8 mouse cellular contexts compared by ENCODE assay signal in genomic region chr1:170588879-170589218, GRCm38 (mm10). TPM values are rescaled to one million over a fixed set of nuclear protein-coding genes. Genes with fewer than 3 reads are reported as not detected.
DNase-seq lines count a peak whose midpoint lies in the region; ATAC-seq and TF ChIP-seq lines count a peak whose summit lies in the region.

No protein-coding gene starts in this region.

- no peaks in the 10 kb centered on the region for H3K36me3 ChIP-seq in hindbrain, postnatal 0 days (ENCODE audit: insufficient read depth, low read length)

- peak; percentile 11; the same call in 1 of the 2 replicates for ATAC-seq in hindbrain, postnatal 0 days
- no peak for ATAC-seq in granulocyte monocyte progenitor cell, adult 5-6 weeks (replicated peaks; ENCODE audit: poor library complexity, severe bottlenecking)

- 4% methylated on average over 8 of the region's 8 CpGs for WGBS in hindbrain, postnatal 0 days

- H3K27ac ChIP-seq in cortical plate, adult 2 months (ENCODE audit: insufficient read depth, low read length): peak overlapping the region; percentile 51; the same call in 1 of the 2 replicates
- peak overlapping the region; percentile 37; the same call in 1 of the 2 replicates for H3K27ac ChIP-seq in hindbrain, postnatal 0 days

- H3K4me1 ChIP-seq in cortical plate, adult 2 months (ENCODE audit: control insufficient read depth, insufficient read depth, low read length): no peaks in the 10 kb centered on the region
- 0 out of 2 replicates have a peak, but pooled peaks cover 4% of the 10 kb centered on the region for H3K4me1 ChIP-seq in hindbrain, postnatal 0 days (ENCODE audit: insufficient read depth, low read length)

- TF ChIP-seq CTCF in cortical plate, adult 2 months (IDR thresholded peaks at IDR 0.05; ENCODE audit: extremely low read depth, insufficient read depth, low read length): no peak
- TF ChIP-seq CTCF in hindbrain, postnatal 0 days (IDR thresholded peaks at IDR 0.05; ENCODE audit: low read depth): no peak

- peak overlapping the region; percentile 76 for H3K9ac ChIP-seq in hindbrain, postnatal 0 days (replicated peaks; ENCODE audit: low read length)

- H3K9me3 ChIP-seq in hindbrain, postnatal 0 days (ENCODE audit: low read length): no peaks in the 10 kb centered on the region

- peak overlapping the region; percentile 100 for H3K4me3 ChIP-seq in cortical plate, adult 2 months (ENCODE audit: insufficient read depth, low read length)
- peak overlapping the region; percentile 77 for H3K4me3 ChIP-seq in hindbrain, postnatal 0 days (ENCODE audit: low read length)

- no peaks in the 10 kb centered on the region for H3K27me3 ChIP-seq in hindbrain, postnatal 0 days (ENCODE audit: insufficient read depth, low read length)

- DNase-seq in lung, adult 18-20 months: peak; percentile 14 to 16
- DNase-seq in lung, postnatal 4 days: no peak
- DNase-seq in hindbrain, postnatal 0 days (ENCODE audit: low spot score): peak; percentile 37
- DNase-seq in lung, postnatal 14 days: peak; percentile 11
- no peak for DNase-seq in left cerebral cortex, postnatal 36 days (ENCODE audit: low spot score in 2 of 2)
- no peak for DNase-seq in cerebellum, adult 11-12 months

- intact Hi-C loops in left cerebral cortex, postnatal 36 days (cut with DNase I): loop anchor here (5.0 kb wide), 1 partner anchor 82 kb away; no protein-coding TSS in a partner anchor

- H3K4me2 ChIP-seq in hindbrain, postnatal 0 days (ENCODE audit: low read depth, low read length): peak overlapping the region; percentile 64

- no peak for TF ChIP-seq POLR2A in cortical plate, adult 2 months (IDR thresholded peaks at IDR 0.05; ENCODE audit: extremely low read depth, insufficient read depth, low read length)

RNA-seq across cellular contexts. Expression of gene Nos1ap, which starts 0.8 kb away (rescaled TPM):
- 146 and 170 TPM in 2 replicates for polyA plus RNA-seq in cortical plate, adult 2 months (2012; rRNA removed)
- total RNA-seq in hindbrain, postnatal 0 days (2014; rRNA removed): 10.1 and 29.9 TPM in 2 replicates
- 12.4 and 14.9 TPM in 2 replicates for polyA plus RNA-seq in hindbrain, postnatal 0 days (2015; fragmentation: Nextera tagmentation; extraction: Ambion mirVana)
- total RNA-seq in left cerebral cortex, postnatal 36 days (2021): 100 to 1,000 TPM; 190 to 195 TPM
- total RNA-seq in granulocyte monocyte progenitor cell, adult 5-6 weeks (2014; fragmentation: Nextera tagmentation): 9.0 and 11.5 TPM in 2 replicates
- total RNA-seq in granulocyte monocyte progenitor cell, adult 5-6 weeks (2017): 1.5 and 3.7 TPM in 2 replicates

RNA-seq across cellular contexts. Expression of gene Olfml2b, which starts 55.5 kb away (rescaled TPM):
- polyA plus RNA-seq in cortical plate, adult 2 months (2012; rRNA removed): 5.9 and 9.1 TPM in 2 replicates
- 7.1 and 7.3 TPM in 2 replicates for total RNA-seq in hindbrain, postnatal 0 days (2014; rRNA removed)
- 2.7 and 3.9 TPM in 2 replicates for polyA plus RNA-seq in hindbrain, postnatal 0 days (2015; fragmentation: Nextera tagmentation; extraction: Ambion mirVana)
- total RNA-seq in left cerebral cortex, postnatal 36 days (2021): 1 to 10 TPM; 3.1 to 4.6 TPM
- total RNA-seq in granulocyte monocyte progenitor cell, adult 5-6 weeks (2014; fragmentation: Nextera tagmentation): not detected in 2 replicates
- total RNA-seq in granulocyte monocyte progenitor cell, adult 5-6 weeks (2017): 0.90 and 1.1 TPM in 2 replicates

Comparison
In these comparisons a context has a peak if more than half of its experiments do, and no peak if none do; other contexts are left out.
1. DNase-seq: peak in lung, adult 18-20 months (2 of 2), hindbrain, postnatal 0 days (single experiment) and lung, postnatal 14 days (single experiment); none in lung, postnatal 4 days (0 of 2), left cerebral cortex, postnatal 36 days (0 of 2) and cerebellum, adult 11-12 months (single experiment).